Mouse (Mus musculus): ENCODE results near the gene Capn2. TPM values are rescaled to one million over a fixed set of nuclear protein-coding genes. Genes with fewer than 3 reads are reported as not detected.

The Capn2 gene
- total RNA-seq, 2 experiments from 2014 or later = 57.9 to 59.5 TPM

DNA sequence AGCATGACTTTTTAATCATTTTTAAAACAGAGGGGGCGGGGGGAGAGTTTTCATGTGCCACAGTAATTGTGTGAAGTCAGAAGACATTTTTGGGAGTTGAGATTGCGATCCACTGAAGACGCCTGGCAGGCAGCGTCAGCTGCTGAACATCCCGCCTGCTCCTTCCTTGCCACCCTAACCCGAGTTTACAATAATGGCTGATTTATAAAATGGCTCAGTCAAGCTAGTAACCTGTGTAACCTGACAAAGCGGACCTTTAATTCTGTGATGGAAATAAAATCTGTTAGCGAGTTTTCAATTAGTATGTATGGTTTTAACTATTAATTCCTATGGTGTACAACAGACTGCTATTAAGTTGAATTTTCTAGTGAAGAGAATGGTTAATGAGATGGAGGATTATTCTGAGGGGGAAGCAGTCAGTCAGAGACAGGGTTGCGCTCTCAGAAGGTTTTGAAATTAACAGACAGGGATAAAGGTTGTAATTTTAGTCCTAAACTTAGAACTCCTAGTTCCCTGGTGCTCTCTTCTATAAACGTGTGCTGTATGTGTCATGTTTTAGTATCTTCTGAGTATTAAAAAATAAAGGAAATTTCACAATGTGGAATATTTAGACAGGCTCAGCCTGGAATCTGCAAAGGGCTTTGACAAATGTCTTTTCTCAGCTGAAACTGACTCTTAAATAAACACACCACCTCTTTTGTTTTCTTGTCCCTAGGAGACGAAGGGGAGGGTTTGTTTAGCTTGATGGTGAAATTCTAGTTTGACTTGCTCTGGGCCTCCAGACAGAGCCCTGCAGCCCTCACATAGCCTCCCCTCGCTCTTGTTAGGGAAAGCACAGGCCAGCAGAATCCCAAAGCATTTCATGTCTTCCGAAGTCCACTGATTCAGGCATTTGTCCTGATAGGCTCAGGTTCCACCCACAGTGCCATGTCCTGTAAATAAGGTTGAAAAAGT is 56.8 kb downstream of the Capn2 start:
- DNase-seq = no peak

DNA sequence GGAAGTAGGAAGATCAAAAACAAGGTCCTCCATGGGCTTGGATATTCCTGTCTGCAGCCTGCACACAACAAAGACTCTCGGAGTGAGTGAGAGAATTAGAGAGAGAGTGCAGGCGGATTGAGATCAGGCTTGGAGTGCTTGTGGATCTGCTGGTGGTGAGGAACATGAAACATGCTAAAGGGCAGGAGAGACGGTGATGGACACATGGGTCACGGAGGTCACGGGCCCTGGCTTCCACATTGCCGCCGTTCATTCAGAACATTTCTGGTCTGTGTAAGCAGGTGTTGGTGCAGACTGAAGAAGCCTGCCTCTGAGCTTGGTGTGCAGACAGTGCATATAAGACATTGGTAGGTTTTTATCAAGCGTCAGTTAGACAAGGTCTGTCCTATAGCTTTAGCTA is 58.0 kb downstream of the Capn2 start:
- DNase-seq = no peak

DNA sequence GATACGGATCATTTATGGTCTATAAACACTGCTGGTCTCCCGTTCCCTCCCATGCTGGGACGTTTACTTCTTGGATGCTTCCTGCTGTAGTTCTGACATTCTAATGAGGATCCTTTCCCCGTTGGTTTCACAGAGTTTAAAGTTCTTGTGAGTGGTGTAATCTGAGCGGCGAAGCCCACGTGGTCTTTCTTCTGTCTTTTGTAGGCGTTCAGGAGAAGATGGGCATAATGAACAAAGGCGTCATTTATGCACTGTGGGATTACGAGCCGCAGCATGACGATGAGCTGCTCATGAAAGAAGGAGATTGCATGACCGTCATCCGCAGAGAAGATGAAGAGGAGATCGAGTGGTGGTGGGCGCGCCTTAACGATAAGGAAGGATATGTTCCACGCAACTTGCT is 58.9 kb downstream of the Capn2 start:
- DNase-seq = no peak

DNA sequence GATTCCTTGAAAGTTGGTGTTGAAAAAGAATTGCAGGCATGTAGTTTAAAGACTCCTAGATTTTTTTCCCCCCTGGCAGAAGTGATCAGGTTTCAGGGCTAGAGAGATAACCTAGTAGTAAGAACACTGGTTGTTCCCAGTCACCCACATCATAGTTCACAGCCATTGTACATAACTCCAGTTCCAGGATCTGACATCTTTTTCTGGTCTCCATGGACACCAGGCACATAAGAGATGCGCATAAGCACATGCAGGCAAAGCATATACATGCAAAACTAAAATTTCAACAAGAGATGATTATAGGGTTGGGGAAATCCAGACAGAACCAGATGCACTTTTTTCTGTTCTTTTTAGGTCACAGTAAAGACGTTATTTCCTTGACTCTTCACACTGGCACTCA is 62.3 kb downstream of the Capn2 start:
- DNase-seq = no peak

DNA sequence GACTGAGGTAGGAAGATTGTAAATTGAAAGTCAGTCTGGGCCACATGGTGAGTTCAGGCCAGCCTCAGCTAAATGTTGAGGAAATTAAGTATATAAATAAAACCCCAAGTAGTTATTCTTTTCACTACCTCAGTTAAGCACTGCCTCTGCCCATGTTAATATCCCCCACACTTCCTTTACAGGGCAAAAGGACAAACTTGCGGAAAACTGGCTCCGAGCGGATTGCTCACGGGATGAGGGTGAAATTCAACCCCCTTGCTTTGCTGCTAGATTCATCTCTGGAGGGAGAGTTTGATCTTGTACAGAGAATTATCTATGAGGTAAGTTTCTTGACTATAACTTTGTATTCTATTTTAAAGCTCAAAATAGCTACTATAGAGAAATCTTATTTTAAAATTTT is 64.9 kb downstream of the Capn2 start:
- no peak for DNase-seq

DNA sequence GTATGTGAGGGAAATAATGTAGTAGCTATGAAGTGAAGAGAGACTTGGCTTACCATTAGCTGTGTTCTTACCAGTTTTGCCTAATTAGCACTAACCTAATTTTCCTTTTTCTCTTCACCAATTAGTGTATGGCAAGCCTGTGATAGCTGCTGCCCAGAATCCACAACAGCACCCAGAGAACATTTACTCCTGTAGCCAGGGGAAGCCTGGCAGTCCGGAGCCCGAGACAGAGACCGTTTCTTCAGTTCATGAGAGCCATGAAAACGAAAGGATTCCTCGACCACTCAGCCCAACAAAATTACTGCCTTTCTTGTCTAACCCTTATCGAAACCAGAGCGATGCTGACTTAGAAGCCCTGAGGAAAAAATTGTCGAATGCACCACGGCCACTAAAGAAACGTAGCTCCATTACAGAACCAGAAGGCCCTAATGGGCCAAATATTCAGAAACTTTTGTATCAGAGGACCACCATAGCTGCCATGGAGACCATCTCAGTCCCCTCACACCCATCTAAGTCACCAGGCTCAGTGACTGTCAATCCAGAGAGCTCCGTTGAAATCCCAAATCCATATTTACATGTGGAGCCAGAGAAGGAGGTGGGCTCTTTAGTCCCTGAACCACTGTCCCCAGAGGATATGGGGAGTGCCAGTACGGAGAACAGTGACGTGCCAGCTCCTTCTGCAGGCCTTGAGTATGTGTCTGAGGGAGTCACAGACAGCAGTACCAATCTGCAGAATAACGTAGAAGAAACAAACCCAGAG is 69.0 kb downstream of the Capn2 start:
- DNase-seq = no peak

DNA sequence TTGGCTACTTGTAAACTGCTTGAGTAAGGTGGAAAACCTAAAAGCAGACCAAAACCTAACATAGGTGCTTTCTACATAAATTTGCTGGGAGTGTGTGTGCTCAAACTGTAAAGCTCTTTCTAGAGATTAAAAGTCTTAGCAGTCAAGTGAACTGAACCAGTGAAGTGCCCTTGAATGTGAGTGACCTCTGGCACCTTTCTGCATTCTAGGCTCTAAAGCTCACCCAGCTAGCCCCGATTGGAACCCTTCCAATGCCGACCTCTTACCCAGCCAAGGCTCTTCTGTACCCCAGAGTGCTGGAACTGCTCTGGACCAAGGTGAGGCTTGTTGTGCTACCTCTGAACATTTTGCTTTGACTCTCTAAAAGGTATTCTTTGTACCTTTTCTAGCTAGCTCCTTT is 73.3 kb downstream of the Capn2 start:
- DNase-seq = no peak

DNA sequence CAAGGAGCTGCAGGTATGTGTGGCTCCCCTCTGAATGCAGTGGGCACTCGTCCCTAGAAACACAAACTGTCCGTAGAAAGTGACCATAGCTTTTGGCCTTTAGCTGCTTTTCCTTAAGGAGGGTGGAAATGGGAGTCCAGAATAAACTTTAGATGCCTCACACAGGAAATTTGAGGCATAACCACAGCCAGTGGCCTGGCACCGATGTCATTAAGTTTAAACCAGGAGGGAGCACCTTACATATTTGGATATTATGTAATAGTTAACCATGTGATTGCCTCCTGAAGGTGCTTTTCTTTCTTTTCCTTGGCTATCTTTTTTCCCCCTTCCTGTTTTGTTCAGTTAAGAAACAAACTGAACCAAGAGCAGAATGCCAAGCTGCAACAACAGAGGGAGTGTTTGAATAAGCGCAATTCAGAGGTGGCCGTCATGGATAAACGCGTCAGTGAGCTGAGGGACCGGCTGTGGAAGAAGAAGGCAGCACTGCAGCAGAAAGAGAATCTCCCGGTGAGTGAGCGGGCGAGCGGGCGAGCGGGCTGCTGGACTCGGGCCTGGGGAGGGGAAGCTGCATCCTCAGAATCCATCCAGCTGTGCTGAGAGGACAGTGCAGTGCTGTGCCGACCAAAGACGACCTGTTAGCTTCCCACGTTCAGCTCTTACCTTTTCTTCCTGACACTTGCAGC is 75.5 kb downstream of the Capn2 start:
- no peak for DNase-seq

DNA sequence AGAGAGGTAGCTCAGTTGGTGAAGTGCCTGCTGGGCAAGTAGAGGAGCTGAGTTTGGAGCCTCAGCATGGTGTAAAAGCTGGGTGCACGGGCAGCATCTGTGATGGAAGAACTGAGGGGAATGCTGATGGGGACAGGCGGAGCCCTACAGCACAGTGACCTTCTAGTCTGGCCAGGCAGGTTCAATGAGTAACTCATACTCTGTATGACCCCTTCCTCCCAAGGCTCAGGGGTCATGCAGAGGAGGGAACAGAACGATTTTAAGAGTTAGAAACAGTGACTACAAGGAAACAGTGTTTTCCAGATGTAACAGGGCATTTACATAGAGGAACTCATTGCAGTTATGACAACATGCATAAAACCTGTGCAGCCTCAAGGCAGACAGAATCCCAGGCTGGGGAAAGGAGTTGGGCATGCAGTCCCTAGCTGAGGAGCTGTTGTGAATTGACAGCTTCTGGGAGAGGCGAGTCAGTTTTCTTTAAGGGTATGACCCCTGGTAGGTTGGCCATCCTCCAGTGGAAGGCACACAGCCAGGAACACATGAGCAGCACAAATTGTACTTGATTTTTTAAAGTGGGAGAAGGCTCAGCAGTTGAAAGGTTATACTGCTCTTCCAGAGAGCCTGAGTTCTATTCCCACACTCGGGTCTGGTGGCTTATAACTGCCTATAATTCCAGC is 77.7 kb downstream of the Capn2 start:
- DNase-seq = peak in 1 of 2 experiments; percentile 36

DNA sequence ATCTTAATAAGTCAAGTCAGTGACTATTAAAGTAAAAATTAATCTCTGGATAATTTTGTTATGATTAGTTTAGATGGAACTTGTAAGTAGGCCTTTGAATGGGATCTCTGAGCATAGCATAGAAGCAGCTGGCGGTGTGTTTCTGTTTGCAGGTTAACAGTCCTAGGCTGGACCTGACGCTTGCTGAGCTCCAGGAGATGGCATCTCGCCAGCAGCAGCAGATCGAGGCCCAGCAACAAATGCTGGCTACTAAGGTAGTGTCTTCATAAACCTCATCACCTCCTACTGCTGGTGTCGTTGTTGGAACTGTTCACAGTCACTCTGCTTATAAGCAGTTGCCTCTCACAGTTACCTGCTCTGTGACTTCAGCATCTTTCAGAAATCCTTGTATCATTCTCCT is 80.7 kb downstream of the Capn2 start:
- no peak for DNase-seq

DNA sequence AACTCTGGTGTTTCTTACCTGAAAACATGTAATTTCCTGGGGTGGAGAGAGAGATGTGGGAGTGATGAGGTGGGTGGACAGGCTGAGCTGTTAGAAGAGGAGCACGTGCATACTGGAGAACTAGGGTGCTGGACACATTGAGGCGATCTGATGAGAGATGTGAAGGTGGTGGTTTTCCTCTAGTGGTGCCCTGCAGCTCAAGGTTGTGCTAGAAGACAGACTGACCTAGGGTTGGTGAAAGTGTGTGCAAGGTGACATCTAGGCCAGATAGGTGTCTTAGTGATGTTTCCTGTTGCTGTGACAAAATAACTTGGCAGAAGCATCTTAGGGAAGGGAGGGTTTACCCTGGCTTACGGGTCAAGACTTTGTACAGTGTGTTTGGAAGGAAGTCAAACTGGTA is 85.3 kb downstream of the Capn2 start:
- no peak for DNase-seq

DNA sequence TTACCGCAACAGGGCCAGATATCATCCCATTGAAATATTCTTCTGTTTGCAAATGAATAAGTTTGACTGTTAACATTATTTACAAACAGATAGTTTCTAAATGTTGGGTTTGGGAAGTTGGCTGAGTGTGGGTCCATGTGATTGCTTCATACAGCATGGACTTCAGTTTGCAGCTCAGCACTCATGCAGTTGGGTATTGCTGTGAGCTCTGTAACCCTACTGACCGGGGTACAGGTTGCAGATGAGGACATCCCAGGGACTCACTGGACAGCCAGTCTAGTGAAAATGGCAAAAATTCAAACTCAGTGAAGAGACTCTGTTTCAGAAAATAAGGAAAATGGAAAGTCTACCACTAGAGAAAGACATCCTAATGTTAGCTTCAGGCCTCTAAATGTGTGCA is 86.7 kb downstream of the Capn2 start:
- DNase-seq = no peak

DNA sequence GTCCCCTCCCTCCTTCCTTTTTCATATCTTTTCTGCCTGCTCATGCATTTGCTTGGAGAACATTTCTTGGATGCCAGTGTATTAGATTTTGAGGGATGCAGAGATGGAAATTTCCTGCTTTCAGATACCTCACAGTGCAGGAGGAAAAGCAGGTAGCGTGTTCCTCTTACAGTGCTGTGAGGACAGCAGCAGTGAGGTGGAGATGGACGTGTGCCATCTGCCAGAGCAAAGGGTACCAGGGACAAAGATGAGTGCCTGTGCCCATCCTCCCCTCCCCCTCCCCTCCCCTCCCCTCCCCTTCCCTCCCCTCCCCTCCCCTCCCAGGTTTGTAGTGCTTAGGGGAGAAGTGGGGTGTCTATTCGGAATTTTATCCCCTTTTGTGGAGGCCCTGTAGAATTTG is 87.6 kb downstream of the Capn2 start:
- no peak for DNase-seq

DNA sequence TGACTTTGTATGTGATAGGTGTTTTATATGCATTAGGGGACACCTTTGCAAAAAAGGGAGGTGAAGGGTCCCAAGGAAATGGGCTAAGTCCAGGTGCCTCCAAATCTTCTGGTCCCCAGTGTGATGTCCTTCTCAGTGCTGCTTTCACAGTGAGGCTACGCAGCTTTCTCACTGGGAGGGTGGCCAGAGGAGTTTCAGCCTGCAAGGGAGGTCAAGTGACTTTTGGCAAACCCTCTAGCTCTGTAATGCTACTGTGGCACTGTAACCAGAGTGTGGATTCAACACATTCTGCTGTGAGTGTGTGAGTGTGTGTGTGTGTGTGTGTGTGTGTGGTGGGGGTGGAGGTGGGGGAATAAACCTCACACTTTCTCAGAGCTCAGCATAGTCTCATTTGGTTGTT is 90.0 kb downstream of the Capn2 start:
- DNase-seq = no peak

DNA sequence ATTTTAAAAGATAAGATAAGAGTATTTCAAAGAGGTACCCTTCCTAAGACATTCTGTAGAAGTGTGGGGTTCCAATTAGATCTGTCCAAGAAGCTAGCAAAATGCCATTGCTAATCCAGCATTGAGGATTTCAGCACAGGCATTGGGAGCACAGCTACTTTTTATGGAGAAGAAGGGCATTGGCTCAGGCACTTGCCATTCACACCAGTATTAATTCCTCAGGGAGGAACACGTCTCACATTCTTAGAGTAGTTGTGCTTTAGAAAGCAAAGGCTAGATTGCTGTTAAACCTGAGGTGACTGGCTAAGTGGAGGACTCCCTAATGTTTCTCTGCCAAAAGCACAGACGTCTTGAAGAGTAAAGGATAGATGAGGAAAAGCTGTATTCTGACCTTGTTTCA is 91.0 kb downstream of the Capn2 start:
- no peak for DNase-seq

DNA sequence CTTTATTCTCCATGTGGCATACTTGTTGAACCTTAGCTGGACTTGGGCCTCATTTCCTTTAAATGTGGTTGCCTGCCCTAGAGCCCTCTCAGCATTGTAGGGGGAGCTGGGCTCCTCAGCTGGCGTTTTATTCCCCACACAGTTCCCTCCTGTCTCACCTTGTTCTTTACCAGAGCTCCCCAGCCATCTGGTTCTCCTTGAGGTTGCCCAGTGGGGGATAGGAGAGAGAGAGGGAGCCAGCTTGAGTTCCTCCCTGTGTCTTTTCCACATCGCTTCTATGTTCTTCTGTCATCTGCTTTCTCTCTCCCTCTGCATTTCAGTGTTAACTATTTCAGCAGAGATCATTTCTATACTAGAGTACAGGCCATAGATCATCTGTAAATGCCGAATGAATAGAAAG is 92.2 kb downstream of the Capn2 start:
- no peak for DNase-seq

DNA sequence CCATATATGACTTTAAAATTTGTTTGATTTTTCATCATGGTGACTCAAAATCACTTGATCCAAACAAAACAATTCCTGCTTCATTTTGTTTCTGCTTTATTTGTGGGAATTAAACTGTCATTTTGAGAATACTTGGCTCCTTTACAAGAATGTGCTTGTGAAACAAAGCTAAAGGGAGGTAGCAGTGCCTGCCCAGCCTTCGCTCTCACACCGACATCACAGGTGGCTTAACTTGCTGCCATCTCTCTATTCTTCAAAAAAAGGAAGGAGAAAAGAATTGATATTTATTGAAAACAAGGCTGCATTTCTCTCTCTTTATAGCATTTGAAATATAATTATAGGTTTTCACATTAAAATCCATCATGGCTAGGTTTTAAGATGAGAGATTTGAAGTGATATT is 93.1 kb downstream of the Capn2 start:
- DNase-seq = no peak

DNA sequence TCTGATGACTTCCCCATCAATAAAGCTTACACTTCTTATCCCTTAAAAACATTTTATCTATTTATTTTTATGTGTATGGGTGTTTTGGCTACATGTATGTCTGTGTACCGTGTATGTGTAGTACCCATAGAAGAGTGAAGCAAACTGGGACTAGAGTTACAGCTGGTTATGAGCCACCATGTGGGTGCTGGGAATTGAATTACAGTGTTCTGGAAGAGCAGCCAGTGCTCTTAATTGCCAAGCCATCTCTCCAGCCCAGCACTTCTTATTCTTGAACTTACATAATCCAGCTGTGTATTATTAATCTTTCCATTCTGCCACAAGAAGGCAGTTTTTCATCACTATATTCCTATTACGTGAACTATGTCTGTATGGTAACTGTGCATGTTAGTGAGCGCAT is 97.9 kb downstream of the Capn2 start:
- no peak for DNase-seq

All from layer of hippocampus, postnatal 36 days (tissue).